9 mouse cellular contexts compared by ENCODE assay signal in the genomic region with DNA sequence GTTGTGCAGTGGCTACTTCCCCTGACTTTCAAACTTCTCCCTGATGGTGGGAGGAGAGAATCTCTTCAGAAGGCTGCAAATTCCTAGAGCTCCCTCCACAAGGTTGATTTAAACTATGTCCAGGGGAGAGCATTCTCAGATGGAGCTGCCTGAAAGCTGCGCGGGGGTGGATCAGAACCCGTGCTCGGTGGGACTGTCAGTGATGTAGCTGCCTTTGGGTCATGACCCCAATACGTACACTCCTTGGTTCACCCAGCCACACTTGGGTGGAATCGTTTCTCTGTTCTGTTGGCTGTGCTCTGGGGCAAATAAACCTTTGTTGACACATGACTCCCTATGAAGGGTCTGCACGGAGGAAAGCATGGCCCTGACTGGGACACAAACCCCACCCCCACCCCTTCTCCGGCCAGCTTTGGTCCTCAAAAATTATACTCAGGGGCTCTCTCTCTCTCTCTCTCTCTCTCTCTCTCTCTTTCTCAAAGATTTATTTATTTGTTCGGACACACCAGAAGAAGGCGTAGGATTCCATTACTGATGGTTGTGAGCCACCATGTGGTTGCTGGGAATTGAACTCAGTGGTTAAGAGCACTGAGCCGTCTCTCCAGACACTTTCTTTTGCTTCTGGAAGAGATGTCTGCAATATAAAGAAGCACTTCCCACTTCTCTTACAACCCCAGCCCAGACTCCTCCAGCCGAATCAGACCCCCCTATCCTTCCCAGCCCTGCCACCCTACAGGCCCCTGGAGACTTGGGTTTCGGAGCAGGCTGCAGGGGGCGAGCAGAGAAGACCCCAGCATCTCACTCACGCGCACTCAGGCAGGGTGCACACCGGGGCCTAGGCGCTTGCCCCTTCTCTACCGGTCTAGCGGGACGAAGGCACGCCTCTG. TPM values are rescaled to one million over a fixed set of nuclear protein-coding genes. Genes with fewer than 3 reads are reported as not detected.
DNase-seq lines count a peak whose midpoint lies in the region; ATAC-seq and TF ChIP-seq lines count a peak whose summit lies in the region.
"Had no signal": no experiment of that assay in that cellular context is flagged by ENCODE, and none has a peak within 500 bp of the region (broad histone marks: within the 10 kb centered on the region; RNA-seq: fewer than 3 reads in every experiment).

No protein-coding gene starts in this region.

- H3K36me3 ChIP-seq in ES-Bruce4 (ENCODE audit: control insufficient read depth, insufficient read depth, low read length, poor library complexity, severe bottlenecking) = peaks cover 21% of the 10 kb centered on the region
- H3K36me3 ChIP-seq in forebrain, embryonic 16.5 days (ENCODE audit: control insufficient read depth, insufficient read depth) = peaks cover 9% of the 10 kb centered on the region; the same call in 1 of the 2 replicates
- peaks cover 35% of the 10 kb centered on the region for H3K36me3 ChIP-seq in liver, postnatal 0 days (replicated peaks; ENCODE audit: insufficient read depth, low read length)

- TF ChIP-seq EP300 in ES-Bruce4 (IDR thresholded peaks at IDR 0.05; ENCODE audit: insufficient read depth, low read depth, low read length) = no peak
- TF ChIP-seq EP300 in liver, postnatal 0 days (IDR thresholded peaks at IDR 0.05; ENCODE audit: low read depth) = no peak

- peak; percentile 0; the same call in 1 of the 2 replicates for ATAC-seq in forebrain, embryonic 16.5 days
- peak; percentile 1; the same call in 1 of the 2 replicates for ATAC-seq in liver, postnatal 0 days

- no peak overlapping the region for H3K27ac ChIP-seq in ES-Bruce4 (ENCODE audit: insufficient read depth, low read length)
- H3K27ac ChIP-seq in forebrain, embryonic 16.5 days (ENCODE audit: low read length) = peak overlapping the region; percentile 88
- H3K27ac ChIP-seq in liver, postnatal 0 days (ENCODE audit: low read depth) = peak overlapping the region; percentile 95

- WGBS in forebrain, embryonic 16.5 days = 7% methylated on average over 22 of the region's 22 CpGs
- WGBS in liver, postnatal 0 days (ENCODE audit: insufficient replicate concordance) = 6% methylated on average over 22 of the region's 22 CpGs

- H3K27me3 ChIP-seq in ES-Bruce4 (ENCODE audit: control insufficient read depth, insufficient read depth, low read length, poor library complexity, severe bottlenecking) = no peaks in the 10 kb centered on the region
- H3K27me3 ChIP-seq in forebrain, embryonic 16.5 days (replicated peaks; ENCODE audit: control insufficient read depth, insufficient read depth, low read length) = no peaks in the 10 kb centered on the region
- H3K27me3 ChIP-seq in liver, postnatal 0 days (ENCODE audit: insufficient read depth, low read length) = no peaks in the 10 kb centered on the region

- TF ChIP-seq CTCF in ES-Bruce4 (IDR thresholded peaks at IDR 0.05; ENCODE audit: low read depth, low read length) = no peak
- TF ChIP-seq CTCF in liver, postnatal 0 days (IDR thresholded peaks at IDR 0.05; ENCODE audit: low read depth) = no peak; the same call in 1 of the 2 replicates

- DNase-seq in heart, adult 11 months = peak; percentile 86
- DNase-seq in heart, postnatal 14 days = no peak
- peak; percentile 27 for DNase-seq in liver, postnatal 0 days
- no peak for DNase-seq in right cerebral cortex, postnatal 10 days (ENCODE audit: low spot score in 2 of 2)
- no peak for DNase-seq in adrenal gland, postnatal 36 days
- DNase-seq in adrenal gland, postnatal 14 days = no peak

- peak overlapping the region; percentile 65 for H3K9ac ChIP-seq in ES-Bruce4 (ENCODE audit: low read depth, poor library complexity, severe bottlenecking)
- peak overlapping the region; percentile 88 for H3K9ac ChIP-seq in forebrain, embryonic 16.5 days (replicated peaks; ENCODE audit: low read depth, low read length)
- H3K9ac ChIP-seq in liver, postnatal 0 days (replicated peaks) = peak overlapping the region; percentile 94

- intact Hi-C loops in heart, postnatal 14 days (cut with DNase I) = no loop called here

- peak overlapping the region; percentile 76 for H3K4me3 ChIP-seq in ES-Bruce4 (ENCODE audit: low read depth, low read length)
- H3K4me3 ChIP-seq in forebrain, embryonic 16.5 days (replicated peaks; ENCODE audit: low read length) = peak overlapping the region; percentile 94
- H3K4me3 ChIP-seq in liver, postnatal 0 days (ENCODE audit: low read depth, low read length) = peak overlapping the region; percentile 99

- peak overlapping the region; percentile 73 for H3K4me2 ChIP-seq in forebrain, embryonic 16.5 days (ENCODE audit: low read length)
- H3K4me2 ChIP-seq in liver, postnatal 0 days (ENCODE audit: low read depth, low read length) = peak overlapping the region; percentile 82

- no peaks in the 10 kb centered on the region for H3K4me1 ChIP-seq in ES-Bruce4 (ENCODE audit: control insufficient read depth, insufficient read depth, low read length)
- H3K4me1 ChIP-seq in forebrain, embryonic 16.5 days (replicated peaks; ENCODE audit: control insufficient read depth, insufficient read depth, low read length) = peaks cover 23% of the 10 kb centered on the region
- H3K4me1 ChIP-seq in liver, postnatal 0 days (ENCODE audit: insufficient read depth) = peaks cover 22% of the 10 kb centered on the region

- no peaks in the 10 kb centered on the region for H3K9me3 ChIP-seq in ES-Bruce4 (replicated peaks; ENCODE audit: control insufficient read depth, insufficient read depth, low read length, poor library complexity, severe bottlenecking)
- H3K9me3 ChIP-seq in forebrain, embryonic 16.5 days (ENCODE audit: control insufficient read depth, low read length) = no peaks in the 10 kb centered on the region
- H3K9me3 ChIP-seq in liver, postnatal 0 days (ENCODE audit: low read length) = no peaks in the 10 kb centered on the region

- TF ChIP-seq POLR2A in ES-Bruce4 (IDR thresholded peaks at IDR 0.05; ENCODE audit: insufficient read depth, low read length) = peak; percentile 44

RNA-seq across cellular contexts. Expression of a gene that starts 0.8 kb away (rescaled TPM):
- total RNA-seq in heart, postnatal 14 days (2021) = 1 to 10 TPM; 9.1 TPM
- 48.8 and 56.3 TPM in 2 replicates for polyA plus RNA-seq in ES-Bruce4 (2011; ENCODE audit: insufficient read depth, insufficient read length, low read depth, missing spikeins)
- polyA plus RNA-seq in forebrain, embryonic 16.5 days (2015; fragmentation: Nextera tagmentation; extraction: Ambion mirVana) = 52.6 and 63.1 TPM in 2 replicates
- 17.5 and 19.0 TPM in 2 replicates for polyA plus RNA-seq in liver, postnatal 0 days (2015; fragmentation: Nextera tagmentation; extraction: Ambion mirVana)
- total RNA-seq in adrenal gland, postnatal 36 days (2021) = 10 to 100 TPM; 16.0 to 20.6 TPM
- 19.4 and 26.0 TPM in 2 replicates for total RNA-seq in adrenal gland, postnatal 14 days (2021)
- polyA plus RNA-seq: G1E had no signal

RNA-seq across cellular contexts. Expression of a gene that starts 1.0 kb away (rescaled TPM):
- 10 to 100 TPM; 15.5 to 19.7 TPM for total RNA-seq in heart, postnatal 14 days (2021)
- polyA plus RNA-seq in ES-Bruce4 (2011; ENCODE audit: insufficient read depth, insufficient read length, low read depth, missing spikeins) = 9.2 and 12.6 TPM in 2 replicates
- polyA plus RNA-seq in forebrain, embryonic 16.5 days (2015; fragmentation: Nextera tagmentation; extraction: Ambion mirVana) = 12.9 and 14.3 TPM in 2 replicates
- 0.90 TPM in 2 replicates for polyA plus RNA-seq in liver, postnatal 0 days (2015; fragmentation: Nextera tagmentation; extraction: Ambion mirVana)
- total RNA-seq in adrenal gland, postnatal 36 days (2021) = 10 to 100 TPM in 1 of 2 experiments, 1 to 10 TPM in 1; 9.8 to 10.2 TPM
- 7.8 and 9.2 TPM in 2 replicates for total RNA-seq in adrenal gland, postnatal 14 days (2021)
- total RNA-seq: G1E had no signal
- polyA plus RNA-seq: G1E had no signal

RNA-seq across cellular contexts. Expression of a gene that starts 19.6 kb away (rescaled TPM):
- total RNA-seq in heart, postnatal 14 days (2021) = 10 to 100 TPM; 11.1 to 12.7 TPM
- 8.8 and 11.5 TPM in 2 replicates for polyA plus RNA-seq in ES-Bruce4 (2011; ENCODE audit: insufficient read depth, insufficient read length, low read depth, missing spikeins)
- polyA plus RNA-seq in forebrain, embryonic 16.5 days (2015; fragmentation: Nextera tagmentation; extraction: Ambion mirVana) = 8.8 and 10.1 TPM in 2 replicates
- 1.6 and 1.7 TPM in 2 replicates for polyA plus RNA-seq in liver, postnatal 0 days (2015; fragmentation: Nextera tagmentation; extraction: Ambion mirVana)
- total RNA-seq in adrenal gland, postnatal 36 days (2021) = 10 to 100 TPM; 28.6 to 38.7 TPM
- total RNA-seq in adrenal gland, postnatal 14 days (2021) = 21.0 and 28.2 TPM in 2 replicates

RNA-seq across cellular contexts. Expression of a gene that starts 36.7 kb away (rescaled TPM):
- 100 to 1,000 TPM; 621 to 624 TPM for total RNA-seq in heart, postnatal 14 days (2021)
- 14.6 and 16.7 TPM in 2 replicates for polyA plus RNA-seq in ES-Bruce4 (2011; ENCODE audit: insufficient read depth, insufficient read length, low read depth, missing spikeins)
- 82.4 and 90.7 TPM in 2 replicates for polyA plus RNA-seq in forebrain, embryonic 16.5 days (2015; fragmentation: Nextera tagmentation; extraction: Ambion mirVana)
- 12.3 and 14.1 TPM in 2 replicates for polyA plus RNA-seq in liver, postnatal 0 days (2015; fragmentation: Nextera tagmentation; extraction: Ambion mirVana)
- 100 to 1,000 TPM; 150 to 219 TPM for total RNA-seq in adrenal gland, postnatal 36 days (2021)
- 191 and 207 TPM in 2 replicates for total RNA-seq in adrenal gland, postnatal 14 days (2021)

RNA-seq across cellular contexts. Expression of a gene that starts 58.2 kb away (rescaled TPM):
- 1 to 10 TPM; 2.8 to 3.1 TPM for total RNA-seq in heart, postnatal 14 days (2021)
- 54.0 and 59.1 TPM in 2 replicates for polyA plus RNA-seq in ES-Bruce4 (2011; ENCODE audit: insufficient read depth, insufficient read length, low read depth, missing spikeins)
- 6.0 and 6.4 TPM in 2 replicates for polyA plus RNA-seq in forebrain, embryonic 16.5 days (2015; fragmentation: Nextera tagmentation; extraction: Ambion mirVana)
- 2.5 and 2.8 TPM in 2 replicates for polyA plus RNA-seq in liver, postnatal 0 days (2015; fragmentation: Nextera tagmentation; extraction: Ambion mirVana)
- 1 to 10 TPM; 3.8 to 6.4 TPM for total RNA-seq in adrenal gland, postnatal 36 days (2021)
- 4.6 and 5.9 TPM in 2 replicates for total RNA-seq in adrenal gland, postnatal 14 days (2021)

Comparison
In these comparisons a context has a peak if more than half of its experiments do, and no peak if none do; other contexts are left out.
1. DNase-seq: peak in heart, adult 11 months (single experiment) and liver, postnatal 0 days (single experiment); none in heart, postnatal 14 days (0 of 2), right cerebral cortex, postnatal 10 days (0 of 2), adrenal gland, postnatal 36 days (0 of 2) and adrenal gland, postnatal 14 days (single experiment).
2. Peak in every context shown above with its lines, with median percentiles within 50 percentile points of each other: H3K4me3 ChIP-seq and H3K9ac ChIP-seq.